Mouse (Mus musculus) spleen, postnatal 36 days (tissue): Measurements from ENCODE around the gene Tns1.

ENCODE experiments used
- DNase-seq, 2 experiments: peaks; one replicate each; pipeline ENCODE4 v3.0.0; 2022; ENCODE audit warnings: low spot score in 2 of 2, mixed read lengths in 1 of 2

The Tns1 gene

GRCm38 (mm10) chr1:73862323-73863073 lies 261.8 kb downstream of the Tns1 start:
- DNase-seq: peak; percentile 3 to 10

- DNase-seq: no peak
Measured at GRCm38 (mm10) chr1:73860421-73860820, 263.8 kb downstream of the Tns1 start.
